Mouse (Mus musculus): ENCODE data around the gene 1700080O16Rik.

Gene 1700080O16Rik

GRCm38 (mm10) chrX:51972672-51973071 lies at the start of gene 1700080O16Rik:
Gene 1700080O16Rik (minus strand): TSS chrX:51972772.
- no peak for DNase-seq (ENCODE audit: low spot score)

GRCm38 (mm10) chrX:52017660-52018059 lies 45.1 kb upstream of the 1700080O16Rik start:
- peak; percentile 35 for DNase-seq (ENCODE audit: low spot score)

GRCm38 (mm10) chrX:52000072-52000471 lies 27.5 kb upstream of the 1700080O16Rik start:
- no peak for DNase-seq (ENCODE audit: low spot score)

- no peak for DNase-seq (ENCODE audit: low spot score)
Measured at GRCm38 (mm10) chrX:51999426-51999825, 26.9 kb upstream of the 1700080O16Rik start.

- no peak for DNase-seq (ENCODE audit: low spot score)
Measured at GRCm38 (mm10) chrX:51976361-51976760, 3.8 kb upstream of the 1700080O16Rik start.

- DNase-seq (ENCODE audit: low spot score) = no peak
Measured at GRCm38 (mm10) chrX:51974618-51975017, 2.0 kb upstream of the 1700080O16Rik start.

GRCm38 (mm10) chrX:51948071-51948470 lies 24.5 kb downstream of the 1700080O16Rik start:
- DNase-seq (ENCODE audit: low spot score) = no peak

GRCm38 (mm10) chrX:51938076-51938475 lies 34.5 kb downstream of the 1700080O16Rik start:
- DNase-seq (ENCODE audit: low spot score) = no peak

- no peak for DNase-seq (ENCODE audit: low spot score)
Measured at GRCm38 (mm10) chrX:51919091-51919490, 53.5 kb downstream of the 1700080O16Rik start.
